Mouse (Mus musculus) frontal cortex, postnatal 25 days (tissue): ENCODE results near the gene Cyp3a11.
"Not testable (repeated sequence)": the region's sequence is repeated elsewhere in the genome, so short reads cannot be mapped to it uniquely, and the experiment has no call there.

Source experiments
- DNase-seq, 2 experiments: peaks; one replicate each; pipeline ENCODE4 v3.0.0; 2022; ENCODE audit warnings: low spot score in 2 of 2

Gene Cyp3a11

DNA sequence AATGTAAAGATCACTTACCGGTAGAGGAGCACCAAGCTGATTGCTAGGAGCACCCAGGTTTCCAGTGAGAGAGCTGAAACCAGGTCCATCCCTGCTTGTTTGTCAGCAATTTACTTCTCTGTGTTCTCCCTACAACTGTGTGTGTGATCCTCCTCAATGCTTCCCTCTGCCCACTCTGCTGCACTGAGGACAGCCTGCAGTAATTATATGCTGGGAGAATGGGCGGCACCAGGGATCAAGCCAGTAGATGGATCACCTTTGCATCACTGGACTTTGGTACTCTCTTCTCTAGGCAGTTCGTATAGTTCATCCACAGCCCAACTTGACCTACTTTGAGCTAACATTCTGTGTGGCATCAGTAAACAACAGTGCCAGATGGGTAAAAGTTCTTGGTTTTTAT is at the start of gene Cyp3a11:
TSS of gene Cyp3a11 (minus strand) at position 277 of the 400 bp plus-strand sequence.
- no peak for DNase-seq

DNA sequence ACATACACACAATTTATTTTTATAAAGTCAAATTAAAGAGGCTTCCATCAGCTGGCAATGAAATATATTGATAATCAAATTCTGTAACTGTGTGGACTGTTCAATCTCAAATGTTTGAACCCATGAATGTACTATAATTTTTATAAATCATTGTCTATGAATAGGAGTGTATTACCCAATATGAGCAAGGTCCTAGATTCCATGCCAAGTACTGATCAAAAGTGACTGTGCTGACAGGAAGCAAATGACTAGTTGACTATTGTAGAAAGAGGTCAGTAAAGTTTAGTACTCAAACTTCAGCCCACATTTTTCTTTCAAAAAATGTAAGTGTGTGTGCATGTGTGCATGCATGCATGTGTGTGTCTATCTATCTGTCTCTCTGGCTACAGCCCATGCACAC is 33.1 kb upstream of the Cyp3a11 start:
- DNase-seq, result no peak

DNA sequence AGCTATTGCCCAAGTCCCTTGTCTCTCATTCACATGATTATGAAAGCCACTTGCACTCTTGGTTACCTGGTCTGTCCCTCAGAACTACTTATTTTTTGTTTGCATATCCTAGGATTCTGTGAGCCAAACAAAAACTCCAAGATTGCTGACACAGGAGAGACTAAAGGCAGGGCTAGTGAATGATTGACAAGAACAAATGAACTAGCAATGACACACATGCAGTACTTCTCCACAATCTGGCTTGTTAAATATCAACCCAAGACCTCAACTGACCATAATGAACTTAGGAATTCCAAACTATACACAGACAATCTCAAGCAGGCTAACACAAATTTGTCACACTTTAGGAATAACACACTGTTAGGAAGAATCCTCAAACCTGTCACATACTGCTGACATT is 32.0 kb upstream of the Cyp3a11 start:
- DNase-seq, result no peak

DNA sequence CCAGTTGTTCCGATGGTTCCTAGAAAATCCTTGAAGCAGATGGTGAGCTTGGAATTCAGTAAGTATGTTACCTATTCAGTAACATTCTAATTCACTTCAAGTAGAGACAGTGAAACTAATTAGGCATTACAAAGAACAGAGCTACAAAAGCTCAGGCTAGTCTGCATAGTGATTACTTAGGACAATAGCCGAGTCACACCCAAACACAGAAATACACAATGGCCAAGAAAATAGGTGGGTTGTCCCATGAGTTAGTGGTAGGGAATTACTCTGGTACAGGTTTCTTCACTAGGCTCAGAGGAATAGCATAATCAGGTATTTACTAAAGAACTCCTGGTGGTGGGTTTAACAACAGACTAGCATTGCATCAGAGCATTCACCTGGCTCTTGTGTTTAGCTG is 27.2 kb upstream of the Cyp3a11 start:
- DNase-seq, result not testable (repeated sequence)

DNA sequence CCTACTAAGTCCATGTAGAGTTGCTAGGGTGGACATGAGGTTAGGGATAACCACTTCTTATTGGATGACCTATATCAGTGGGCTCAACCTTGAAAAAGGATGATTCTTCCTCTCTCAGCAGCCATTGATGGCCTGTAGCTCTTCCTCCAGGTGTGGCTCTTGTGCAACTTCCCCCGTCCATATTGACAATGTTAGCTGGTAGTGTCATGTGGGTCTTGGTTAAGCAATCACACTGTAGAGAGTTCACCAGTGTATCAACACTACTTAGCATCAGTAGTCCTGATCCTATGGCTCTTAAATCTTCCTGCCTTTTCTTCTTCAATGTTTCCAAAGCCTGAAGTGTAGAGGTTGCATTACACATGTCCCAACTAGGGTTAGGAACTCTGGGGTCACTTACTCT is 24.8 kb upstream of the Cyp3a11 start:
- no peak for DNase-seq

DNA sequence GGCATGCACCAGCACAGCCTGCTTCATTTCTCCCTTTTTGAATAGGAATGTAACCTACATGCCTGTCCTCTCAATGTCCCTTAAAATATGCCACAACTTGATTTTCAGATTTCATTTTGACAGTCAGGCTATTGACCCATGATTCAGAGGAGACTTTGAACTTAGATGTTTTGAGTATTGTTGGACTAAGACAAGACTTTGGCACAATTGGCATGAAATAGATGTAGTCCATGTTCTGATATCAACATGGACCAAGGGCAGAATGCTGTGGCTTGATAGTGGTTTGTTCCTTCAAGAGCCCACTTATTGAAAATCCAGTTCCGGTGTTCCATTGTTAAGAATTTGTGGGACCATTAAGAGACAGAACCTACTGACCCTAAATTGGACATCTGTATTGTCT is 23.6 kb upstream of the Cyp3a11 start:
- no peak for DNase-seq

DNA sequence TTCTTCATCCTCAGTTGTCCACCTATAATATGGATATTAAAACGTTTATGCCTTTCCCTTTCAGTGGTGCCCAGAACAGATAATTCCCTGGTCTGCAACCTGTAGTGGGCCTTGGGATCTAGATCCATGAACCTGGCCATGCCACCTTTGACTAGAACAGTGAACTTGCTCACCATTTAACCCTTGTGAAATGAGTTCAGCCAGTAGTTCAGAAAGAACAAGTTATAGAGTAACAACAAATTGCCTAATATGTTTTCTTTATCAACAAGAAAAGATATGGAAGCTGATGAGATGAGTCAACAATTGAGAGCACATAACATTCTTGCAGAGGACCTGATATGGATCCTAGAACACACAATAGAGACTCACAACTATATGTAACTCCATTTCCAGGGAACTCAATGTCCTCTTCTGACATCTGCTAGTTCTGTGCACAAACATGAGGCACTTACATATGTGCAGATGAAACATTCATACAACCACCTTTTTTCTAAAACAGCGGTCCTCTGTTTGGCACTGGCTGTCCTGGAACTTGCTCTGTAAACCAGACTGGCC is 20.7 kb upstream of the Cyp3a11 start:
- DNase-seq, result no peak

DNA sequence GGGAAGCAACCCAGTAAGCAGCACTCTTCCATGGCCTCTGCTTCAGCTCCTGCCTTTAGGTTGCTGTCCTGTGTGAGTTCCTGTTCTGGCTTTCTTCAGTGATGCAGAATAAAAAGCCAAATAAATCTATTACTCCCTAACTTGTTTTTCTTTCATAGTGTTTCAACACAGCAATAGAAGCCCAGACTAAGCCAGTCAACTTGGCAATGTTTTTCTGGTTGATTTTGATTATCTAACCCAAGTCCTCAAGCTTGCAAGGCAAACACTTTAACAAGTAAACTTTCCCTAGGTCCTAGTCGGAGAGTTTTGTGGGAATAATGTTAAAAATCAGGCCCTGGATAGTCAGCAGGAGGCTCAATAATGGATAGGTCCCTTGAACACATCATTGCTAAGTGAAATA is 17.5 kb upstream of the Cyp3a11 start:
- DNase-seq, result no peak

DNA sequence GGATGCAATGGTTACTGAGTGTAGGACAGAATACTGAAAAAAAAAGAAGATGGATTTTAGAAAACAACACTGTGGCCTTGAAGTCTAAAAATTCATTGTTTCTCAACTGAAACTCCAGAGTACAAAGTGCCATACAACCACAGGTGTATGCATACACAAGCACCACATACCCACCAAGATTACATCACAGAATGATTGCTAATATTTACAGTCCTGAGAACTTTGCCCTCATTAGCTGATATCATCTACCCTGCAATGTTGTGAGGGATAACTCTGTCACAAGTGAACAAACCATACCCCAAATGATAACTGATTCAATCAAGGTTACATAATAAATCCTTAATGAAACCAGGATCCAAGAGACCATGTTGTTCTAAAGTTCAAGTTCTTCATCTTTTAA is 1.4 kb upstream of the Cyp3a11 start:
- no peak for DNase-seq

DNA sequence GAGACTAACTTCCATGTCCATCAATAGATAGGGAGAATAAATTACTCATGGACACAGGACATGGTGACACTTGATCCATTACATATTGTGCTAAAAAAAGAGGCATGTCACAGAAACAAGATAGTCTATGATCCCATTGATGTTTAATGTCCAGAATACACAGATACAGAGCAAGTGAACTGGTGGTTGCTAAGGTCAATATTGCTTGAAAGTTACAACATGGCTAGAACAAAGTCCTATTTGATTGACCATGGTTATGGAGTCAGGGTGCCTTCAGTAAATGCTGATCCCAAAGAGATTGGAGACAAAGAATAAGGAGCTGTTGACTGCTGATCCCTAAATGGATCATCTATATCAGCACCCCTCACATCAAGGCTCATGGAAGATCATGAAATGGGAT is 12.3 kb downstream of the Cyp3a11 start:
- not testable (repeated sequence) for DNase-seq

DNA sequence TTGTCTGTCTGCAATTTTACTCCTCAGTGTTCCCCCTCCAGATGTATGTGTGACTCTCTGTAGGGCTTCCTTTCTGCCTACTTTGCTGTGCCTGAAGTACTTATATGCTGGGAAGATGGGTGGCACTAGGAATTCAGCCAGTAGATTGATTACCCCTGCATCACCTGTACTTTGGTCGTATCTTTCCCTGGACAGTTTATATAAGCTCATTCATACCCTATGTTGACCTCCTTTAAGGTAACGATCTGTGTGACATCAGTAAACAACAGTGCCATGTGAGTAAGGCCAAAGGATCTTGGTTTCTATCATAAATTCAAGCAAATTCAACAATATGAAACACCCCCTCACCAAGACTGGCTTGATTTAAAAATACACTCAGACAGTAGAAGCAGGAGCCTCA is 74.0 kb downstream of the Cyp3a11 start, which contains the start of gene Cyp3a44:
TSS of gene Cyp3a44 (minus strand) at position 79 of the 400 bp plus-strand sequence.
- not testable (repeated sequence) for DNase-seq
